Mouse (Mus musculus) neural tube, embryonic 15.5 days (tissue): ENCODE results near the gene Ubqln3. TPM values are rescaled to one million over a fixed set of nuclear protein-coding genes. Genes with fewer than 3 reads are reported as not detected.

Experiments
- ATAC-seq: fragments of 200-750 bp; cut with Nextera tagmentation; 2 replicates; pipeline ENCODE4 v1.8.0; 2017; ENCODE audit warnings: mild to moderate bottlenecking, moderate TSS enrichment, moderate library complexity; ENCODE audit not compliant: low FRiP score
- H3K27ac ChIP-seq: fragments of 300-500 bp; sonication (generic); replicated peaks from 2 replicates; pipeline ENCODE4 v1.5.1; 2015; ENCODE audit warnings: mild to moderate bottlenecking, inconsistent platforms
- H3K27me3 ChIP-seq: fragments of 300-500 bp; sonication (generic); replicated peaks from 2 replicates; pipeline ENCODE4 v1.6.1; 2015; ENCODE audit warnings: inconsistent platforms
- H3K36me3 ChIP-seq: fragments of 300-500 bp; sonication (generic); 2 replicates; pipeline ENCODE4 v1.6.1; 2015; ENCODE audit warnings: inconsistent platforms
- H3K4me1 ChIP-seq: fragments of 300-500 bp; sonication (generic); 2 replicates; pipeline ENCODE4 v1.6.1; 2015; ENCODE audit warnings: inconsistent platforms
- H3K4me2 ChIP-seq: fragments of 300-500 bp; sonication (generic); 2 replicates; pipeline ENCODE4 v1.6.1; 2015; ENCODE audit warnings: inconsistent platforms, mild to moderate bottlenecking, moderate library complexity
- H3K4me3 ChIP-seq: fragments of 300-500 bp; sonication (generic); replicated peaks from 2 replicates; pipeline ENCODE4 v1.5.1; 2015; ENCODE audit warnings: mild to moderate bottlenecking, inconsistent platforms
- H3K9ac ChIP-seq: fragments of 300-500 bp; sonication (generic); replicated peaks from 2 replicates; pipeline ENCODE4 v1.6.1; 2015; ENCODE audit warnings: mild to moderate bottlenecking, inconsistent platforms
- H3K9me3 ChIP-seq: fragments of 300-500 bp; sonication (generic); replicated peaks from 2 replicates; pipeline ENCODE4 v1.6.1; 2016; ENCODE audit warnings: inconsistent platforms
- WGBS: fragments of 180-500 bp; shearing (Covaris S2); methylation state at CpG from one replicate; pipeline ENCODE4 v1.1.7; 2015; ENCODE audit warnings: mixed read lengths; 5-methylcytosine and 5-hydroxymethylcytosine counted together
- polyA plus RNA-seq: library from polyadenylated mRNA; unstranded; fragments of >200 nt; fragmentation: Nextera tagmentation; extraction: Ambion mirVana; gene quantifications from 2 replicates; pipeline ENCODE4 v1.2.1, GENCODE M21; 2015

Gene Ubqln3
- not detected in 2 replicates for polyA plus RNA-seq

DNA sequence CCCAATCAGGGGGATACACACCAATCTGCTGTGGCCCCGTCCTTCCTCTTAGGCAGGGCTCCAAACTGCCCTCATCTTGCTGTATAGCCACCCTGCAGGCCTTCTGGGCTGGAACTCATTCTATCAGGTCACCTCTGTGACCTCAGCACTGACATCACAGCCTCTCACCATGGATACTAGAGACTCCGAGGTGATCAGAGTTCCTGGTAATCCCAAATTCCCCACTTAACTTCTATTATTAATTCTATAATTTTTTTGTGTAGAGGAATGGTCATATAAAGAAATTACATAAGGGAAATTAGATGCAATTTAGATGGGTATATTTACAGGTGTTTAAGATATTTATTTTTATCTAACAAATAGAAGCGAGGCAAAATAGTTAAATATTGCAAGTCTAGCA lies at the start of gene Ubqln3:
TSS of gene Ubqln3 (minus strand) at position 101 of the 400 bp plus-strand sequence.
- no peak for ATAC-seq
- Histone ChIP-seq H3K4me2 (no peak within 1 kb of the TSS), H3K4me1 (no peaks in the 10 kb centered on the region), H3K27ac (no peak within 1 kb of the TSS), H3K27me3 (no peaks in the 10 kb centered on the region), H3K36me3 (no peaks in the 10 kb centered on the region), H3K9me3 (no peaks in the 10 kb centered on the region), H3K9ac (no peak within 1 kb of the TSS), H3K4me3 (no peak within 1 kb of the TSS)
- 84% methylated on average over 3 of the region's 3 CpGs for WGBS

DNA sequence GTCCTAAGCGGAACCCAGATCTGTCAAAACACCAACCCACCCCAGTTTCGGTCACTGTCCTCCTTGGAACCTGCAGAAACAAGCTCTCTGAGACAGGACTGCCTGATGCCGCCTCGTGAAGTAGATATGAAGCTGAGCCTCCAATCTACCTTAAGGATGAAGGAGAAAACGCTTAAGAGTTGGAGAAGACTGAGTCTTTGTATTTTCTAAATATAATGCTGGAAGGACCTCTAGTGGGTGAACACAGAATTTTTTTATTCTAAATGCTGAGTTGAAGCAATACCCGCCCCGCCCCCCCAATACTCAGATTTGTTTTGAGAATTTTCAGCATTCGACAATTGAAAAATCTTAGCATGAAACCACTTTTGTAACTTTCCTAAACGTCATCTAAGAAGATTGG lies 48.2 kb upstream of the Ubqln3 start:
- ATAC-seq, result no peak
- H3K4me1 ChIP-seq, result no peaks in the 10 kb centered on the region
- H3K9me3 ChIP-seq, result no peaks in the 10 kb centered on the region
- no peak overlapping the region for H3K4me3 ChIP-seq
- no peaks in the 10 kb centered on the region for H3K36me3 ChIP-seq
- H3K27ac ChIP-seq, result no peak overlapping the region
- WGBS, result 62% methylated on average over 9 of the region's 9 CpGs
- H3K4me2 ChIP-seq, result no peak overlapping the region
- H3K27me3 ChIP-seq, result no peaks in the 10 kb centered on the region
- H3K9ac ChIP-seq, result no peak overlapping the region

DNA sequence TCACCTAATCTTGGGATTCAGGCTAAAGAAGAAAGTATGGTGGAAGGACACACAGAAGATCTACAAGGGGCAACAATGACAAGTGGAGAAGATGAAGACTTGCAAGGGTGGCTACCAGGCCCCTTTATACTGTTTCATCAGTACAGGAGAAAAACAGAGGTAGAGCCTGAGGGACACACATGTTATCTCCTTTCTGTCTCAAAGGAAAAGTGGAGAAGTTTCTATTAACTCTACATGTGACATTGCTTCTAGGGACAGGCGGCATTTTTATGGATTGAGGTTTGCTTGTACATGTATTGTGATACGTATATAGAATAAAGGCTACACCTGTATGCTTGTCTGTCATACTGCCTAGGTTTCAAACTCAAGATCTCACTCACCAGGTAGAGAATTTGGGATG lies 40.2 kb upstream of the Ubqln3 start, which contains the start of gene Olfr648:
TSS of gene Olfr648 (minus strand) at position 101 of the 400 bp plus-strand sequence.
- Histone ChIP-seq H3K9ac (no peak within 1 kb of the TSS), H3K9me3 (no peaks in the 10 kb centered on the region), H3K4me3 (no peak within 1 kb of the TSS), H3K4me2 (no peak within 1 kb of the TSS), H3K36me3 (no peaks in the 10 kb centered on the region), H3K27ac (no peak within 1 kb of the TSS), H3K4me1 (no peaks in the 10 kb centered on the region), H3K27me3 (no peaks in the 10 kb centered on the region)
- WGBS, result 96% methylated on average over 2 of the region's 2 CpGs
- ATAC-seq, result no peak

DNA sequence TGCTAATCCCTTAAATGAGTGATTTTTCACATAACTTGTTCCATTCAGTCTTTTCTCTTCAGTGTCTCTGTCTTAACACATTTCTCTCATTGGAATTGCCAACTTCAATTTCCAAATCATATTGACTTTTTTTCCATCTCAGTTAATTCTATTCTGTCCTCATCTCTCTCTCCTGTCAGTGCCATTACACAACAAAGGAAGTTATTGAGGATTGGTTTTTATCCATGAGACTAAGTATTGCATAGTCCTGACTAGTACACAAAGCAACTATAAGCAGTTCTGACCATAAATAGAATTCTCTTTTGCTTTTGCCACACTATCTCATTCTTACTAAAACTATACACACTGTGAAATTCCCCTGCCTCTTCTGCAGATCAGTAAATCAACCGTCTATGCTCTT lies 36.0 kb upstream of the Ubqln3 start:
- H3K27me3 ChIP-seq, result no peaks in the 10 kb centered on the region
- no peak overlapping the region for H3K27ac ChIP-seq
- H3K9me3 ChIP-seq, result no peaks in the 10 kb centered on the region
- 89% methylated on average over 1 of the region's 1 CpGs for WGBS
- no peak overlapping the region for H3K4me2 ChIP-seq
- no peaks in the 10 kb centered on the region for H3K36me3 ChIP-seq
- no peak overlapping the region for H3K4me3 ChIP-seq
- H3K9ac ChIP-seq, result no peak overlapping the region
- H3K4me1 ChIP-seq, result no peaks in the 10 kb centered on the region
- no peak for ATAC-seq

DNA sequence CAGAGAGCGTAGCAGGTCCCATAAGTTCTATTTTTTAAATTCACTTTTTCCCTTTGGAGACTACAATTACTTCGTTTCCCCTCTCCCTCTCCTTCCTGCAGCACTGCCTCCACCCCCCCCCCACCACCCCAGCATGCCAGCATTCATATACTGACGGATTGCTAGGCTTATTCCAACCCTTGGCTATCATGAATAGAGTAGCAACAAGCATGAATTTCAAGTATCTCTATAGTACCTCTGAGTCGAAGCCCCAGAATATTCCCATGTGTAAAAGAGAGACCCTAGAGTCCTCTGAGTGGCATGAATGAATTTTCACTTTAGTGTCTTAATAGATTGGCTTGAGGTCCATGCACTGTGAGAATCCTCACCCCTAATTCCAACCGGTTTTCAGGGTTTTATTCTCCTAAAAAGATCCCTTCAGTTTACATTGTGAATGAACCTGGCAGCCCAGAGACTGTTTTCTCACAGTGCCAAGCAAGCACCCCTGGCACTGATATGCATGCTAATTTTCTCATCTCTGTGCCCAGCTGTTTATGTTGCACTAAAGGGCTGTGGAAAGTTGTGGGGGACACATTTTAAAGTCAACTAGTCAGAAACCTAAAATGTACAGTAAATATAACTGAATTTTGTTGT lies 35.5 kb upstream of the Ubqln3 start:
- no peak for ATAC-seq
- no peaks in the 10 kb centered on the region for H3K27me3 ChIP-seq
- no peaks in the 10 kb centered on the region for H3K9me3 ChIP-seq
- no peak overlapping the region for H3K4me3 ChIP-seq
- H3K9ac ChIP-seq, result no peak overlapping the region
- 67% methylated on average over 5 of the region's 5 CpGs for whole genome bisulfite sequencing
- no peaks in the 10 kb centered on the region for H3K36me3 ChIP-seq
- no peak overlapping the region for H3K27ac ChIP-seq
- no peak overlapping the region for H3K4me2 ChIP-seq
- H3K4me1 ChIP-seq, result no peaks in the 10 kb centered on the region

DNA sequence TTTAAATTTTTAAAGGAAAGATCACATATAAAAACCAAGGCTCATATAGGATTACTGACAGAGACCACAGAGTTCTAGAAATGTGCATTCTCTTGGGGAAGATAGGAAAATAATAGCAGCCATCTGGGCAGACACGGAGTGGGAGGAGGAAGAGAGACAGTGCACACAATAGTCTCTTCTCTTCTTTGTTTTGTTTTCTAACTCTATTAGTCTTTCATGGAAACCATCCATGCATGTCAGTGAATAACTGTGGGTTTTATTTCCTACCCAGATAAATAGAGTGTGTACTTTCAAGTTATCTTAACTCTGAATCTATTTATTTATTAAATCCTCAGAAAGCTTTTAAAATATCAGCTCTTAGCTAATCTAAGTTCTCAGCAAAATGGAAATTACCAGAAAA lies 32.0 kb upstream of the Ubqln3 start:
- ATAC-seq, result no peak
- no peak overlapping the region for H3K4me3 ChIP-seq

DNA sequence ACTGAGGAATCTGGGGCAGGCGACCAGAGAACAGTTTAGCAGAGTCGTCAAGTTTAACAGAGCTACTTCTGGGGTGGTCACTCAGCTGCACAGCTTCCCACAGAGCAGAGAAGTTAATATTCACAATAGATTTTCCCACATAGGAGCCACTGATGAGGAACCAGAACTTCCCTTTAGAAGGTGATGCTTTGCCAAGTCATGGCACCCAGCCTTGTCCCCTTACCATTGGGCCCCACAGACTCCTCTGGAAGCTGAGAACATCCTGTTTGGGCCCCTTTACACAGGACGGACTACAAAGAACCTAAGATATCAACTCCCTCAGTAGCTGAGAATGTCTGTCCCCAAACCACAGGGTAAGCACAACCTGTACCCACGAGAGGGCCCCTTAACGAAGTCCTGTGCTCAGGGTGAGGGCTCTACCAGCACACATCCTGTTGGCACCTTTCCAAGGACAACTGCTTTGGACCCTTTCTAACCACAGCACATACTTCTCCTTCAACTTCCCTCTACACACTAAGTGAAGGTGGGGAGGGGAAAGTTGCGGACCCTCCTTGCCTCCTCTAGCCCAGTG lies 26.6 kb upstream of the Ubqln3 start:
- Histone ChIP-seq H3K9me3 (no peaks in the 10 kb centered on the region), H3K27ac (no peak overlapping the region), H3K4me2 (no peak overlapping the region), H3K9ac (no peak overlapping the region), H3K27me3 (no peaks in the 10 kb centered on the region), H3K4me3 (no peak overlapping the region), H3K36me3 (no peaks in the 10 kb centered on the region), H3K4me1 (no peaks in the 10 kb centered on the region)
- no peak for ATAC-seq
- 79% methylated on average over 6 of the region's 6 CpGs for WGBS

More for the DNA sequence above, 32.0 kb upstream of the Ubqln3 start:
- H3K4me2 ChIP-seq, result no peak overlapping the region
- no peak overlapping the region for H3K27ac ChIP-seq
- WGBS, result 5% methylated on average over 1 of the region's 1 CpGs
- H3K9me3 ChIP-seq, result no peaks in the 10 kb centered on the region
- no peaks in the 10 kb centered on the region for H3K36me3 ChIP-seq
- H3K9ac ChIP-seq, result no peak overlapping the region
- no peaks in the 10 kb centered on the region for H3K4me1 ChIP-seq
- H3K27me3 ChIP-seq, result no peaks in the 10 kb centered on the region

DNA sequence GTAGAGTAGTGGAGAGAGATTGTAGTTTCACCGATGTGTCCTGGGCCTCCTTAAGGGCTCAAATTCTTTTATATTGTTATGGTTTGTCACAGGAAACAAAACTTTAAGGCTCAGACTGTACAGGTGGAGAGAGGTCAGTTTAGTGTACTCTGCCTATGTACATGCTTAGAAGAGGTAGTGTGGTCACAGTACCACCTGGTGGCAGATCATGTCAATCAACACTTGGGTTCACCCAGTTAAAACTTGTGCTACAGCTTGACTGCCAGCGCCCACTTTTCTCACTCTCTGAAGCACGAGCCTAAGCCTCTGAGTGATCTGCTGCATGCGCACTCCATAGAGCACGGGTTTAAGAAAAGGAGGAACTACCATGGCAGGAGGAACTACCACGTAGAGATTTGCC lies 24.0 kb upstream of the Ubqln3 start:
- Histone ChIP-seq H3K4me1 (no peaks in the 10 kb centered on the region), H3K27ac (no peak overlapping the region), H3K9ac (no peak overlapping the region), H3K36me3 (no peaks in the 10 kb centered on the region), H3K4me2 (no peak overlapping the region), H3K4me3 (no peak overlapping the region), H3K27me3 (no peaks in the 10 kb centered on the region), H3K9me3 (no peaks in the 10 kb centered on the region)
- WGBS, result 85% methylated on average over 6 of the region's 6 CpGs
- ATAC-seq, result no peak

DNA sequence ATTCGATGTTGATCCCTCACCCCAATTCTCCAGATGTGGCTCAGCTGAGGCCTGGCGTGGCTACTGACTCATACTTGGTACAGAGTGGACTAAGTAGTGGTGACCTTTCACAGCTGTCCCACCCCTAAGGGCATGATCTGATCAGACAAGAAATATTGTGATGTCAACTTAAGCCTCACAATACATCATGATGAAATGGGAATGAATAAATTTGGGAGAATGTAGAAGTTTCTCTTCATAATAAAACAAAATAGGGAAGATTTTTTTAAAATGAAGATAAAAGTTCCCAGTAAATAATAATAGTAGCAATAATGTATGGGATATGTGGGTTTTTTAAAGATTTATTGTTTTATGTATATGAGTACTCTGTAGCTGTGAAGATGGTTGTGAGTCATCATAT lies 7.4 kb upstream of the Ubqln3 start, which contains the start of gene Ubqlnl:
TSS of gene Ubqlnl (minus strand) at position 101 of the 400 bp plus-strand sequence.
- ATAC-seq, result no peak
- WGBS, result 97% methylated on average over 2 of the region's 2 CpGs
- Histone ChIP-seq H3K9me3 (no peaks in the 10 kb centered on the region), H3K9ac (no peak within 1 kb of the TSS), H3K27ac (no peak within 1 kb of the TSS), H3K4me1 (no peaks in the 10 kb centered on the region), H3K27me3 (no peaks in the 10 kb centered on the region), H3K4me2 (no peak within 1 kb of the TSS), H3K36me3 (no peaks in the 10 kb centered on the region), H3K4me3 (no peak within 1 kb of the TSS)

DNA sequence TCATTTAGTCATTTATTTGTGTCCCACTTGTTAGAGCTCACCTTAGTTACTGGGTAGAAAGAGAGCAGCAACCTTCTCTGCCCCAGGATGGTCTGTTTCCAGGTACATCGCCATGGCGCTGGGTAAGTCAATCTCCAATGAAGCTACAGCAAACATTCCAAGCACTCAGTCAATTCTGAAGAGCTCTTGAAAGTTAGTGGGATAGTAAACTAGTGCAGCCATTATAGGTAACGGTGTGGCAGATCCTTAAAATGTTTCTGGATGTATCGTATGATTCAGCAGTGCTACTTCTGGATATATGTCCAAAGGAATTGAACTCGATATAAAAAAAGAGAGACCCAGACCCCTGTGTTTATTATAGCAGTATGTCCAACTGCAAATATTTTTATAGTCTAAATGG lies 5.8 kb downstream of the Ubqln3 start, which contains the start of gene Olfr643:
TSS of gene Olfr643 (minus strand) at position 101 of the 400 bp plus-strand sequence.
- Histone ChIP-seq H3K27ac (no peak within 1 kb of the TSS), H3K4me3 (no peak within 1 kb of the TSS), H3K4me1 (no peaks in the 10 kb centered on the region), H3K36me3 (no peaks in the 10 kb centered on the region), H3K27me3 (no peaks in the 10 kb centered on the region), H3K9ac (no peak within 1 kb of the TSS), H3K9me3 (no peaks in the 10 kb centered on the region), H3K4me2 (no peak within 1 kb of the TSS)
- WGBS, result 93% methylated on average over 5 of the region's 5 CpGs
- no peak for ATAC-seq

DNA sequence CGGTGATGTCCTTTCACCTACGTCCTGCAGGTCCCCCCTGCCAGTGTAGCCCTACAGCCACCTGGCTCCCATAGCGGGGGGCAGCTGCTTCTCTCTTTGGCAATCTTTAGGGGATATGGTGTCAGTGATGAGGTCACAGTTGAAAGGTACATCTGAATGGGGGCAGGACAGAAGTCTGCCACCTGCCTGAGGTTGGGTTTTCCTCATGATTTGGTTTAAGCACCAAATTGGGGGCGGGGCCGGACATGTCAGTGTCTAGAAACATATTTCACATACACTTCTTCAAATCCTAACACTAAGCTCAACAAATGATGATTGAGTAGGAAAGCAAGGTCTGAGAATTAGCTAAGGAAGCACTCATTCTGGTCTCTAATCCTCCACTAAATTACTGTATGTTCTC lies 13.4 kb downstream of the Ubqln3 start, which contains the start of gene Ubqln5:
TSS of gene Ubqln5 (minus strand) at position 101 of the 400 bp plus-strand sequence.
- no peaks in the 10 kb centered on the region for H3K27me3 ChIP-seq

DNA sequence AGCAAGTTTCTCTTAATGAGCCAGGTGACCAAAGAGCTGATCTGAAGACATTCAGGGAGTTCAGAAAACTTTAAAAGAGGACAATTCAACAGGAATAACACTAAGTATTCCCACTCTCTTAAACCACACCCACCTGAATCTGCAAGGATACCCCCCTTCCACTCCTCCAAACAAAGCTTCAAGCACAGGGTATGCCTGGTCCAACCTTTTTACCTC lies 38.4 kb downstream of the Ubqln3 start, which contains the start of gene Olfr646:
TSS of gene Olfr646 (plus strand) at position 117 of the 216 bp plus-strand sequence.
- H3K4me3 ChIP-seq, result no peak within 1 kb of the TSS
- H3K36me3 ChIP-seq, result no peaks in the 10 kb centered on the region
- no peaks in the 10 kb centered on the region for H3K27me3 ChIP-seq
- no peaks in the 10 kb centered on the region for H3K9me3 ChIP-seq
- no peaks in the 10 kb centered on the region for H3K4me1 ChIP-seq
- no peak within 1 kb of the TSS for H3K9ac ChIP-seq
- H3K4me2 ChIP-seq, result no peak within 1 kb of the TSS
- H3K27ac ChIP-seq, result no peak within 1 kb of the TSS
- no peak for ATAC-seq

More for the DNA sequence above, 13.4 kb downstream of the Ubqln3 start, which contains the start of gene Ubqln5:
- H3K4me3 ChIP-seq, result no peak within 1 kb of the TSS
- H3K9ac ChIP-seq, result no peak within 1 kb of the TSS
- no peaks in the 10 kb centered on the region for H3K4me1 ChIP-seq
- H3K9me3 ChIP-seq, result no peaks in the 10 kb centered on the region
- H3K27ac ChIP-seq, result no peak within 1 kb of the TSS
- ATAC-seq, result no peak
- no peaks in the 10 kb centered on the region for H3K36me3 ChIP-seq
- no peak within 1 kb of the TSS for H3K4me2 ChIP-seq
- WGBS, result 94% methylated on average over 5 of the region's 5 CpGs
